Mouse (Mus musculus) limb, embryonic 10.5 days (tissue): ENCODE measurements around the gene Sstr3. TPM values are rescaled to one million over a fixed set of nuclear protein-coding genes. Genes with fewer than 3 reads are reported as not detected.

Experiments used
- DNase-seq: peaks from one replicate; pipeline ENCODE4 v3.0.0-alpha.2; 2017; ENCODE audit warnings: low spot score
- H3K27ac ChIP-seq: fragments of 300-500 bp; sonication (generic); 2 replicates; pipeline ENCODE4 v1.5.1; 2016; ENCODE audit warnings: mild to moderate bottlenecking
- H3K27me3 ChIP-seq: fragments of 300-500 bp; sonication (generic); 2 replicates; pipeline ENCODE4 v1.6.1; 2016; ENCODE audit warnings: low read depth, mild to moderate bottlenecking; ENCODE audit not compliant: poor library complexity, severe bottlenecking
- H3K36me3 ChIP-seq: fragments of 300-500 bp; sonication (generic); 2 replicates; pipeline ENCODE4 v1.6.1; 2016; ENCODE audit warnings: mild to moderate bottlenecking, moderate library complexity
- H3K4me1 ChIP-seq: fragments of 300-500 bp; sonication (generic); 2 replicates; pipeline ENCODE4 v1.6.1; 2016
- H3K4me3 ChIP-seq: fragments of 300-500 bp; sonication (generic); 2 replicates; pipeline ENCODE4 v1.5.1; 2016; ENCODE audit warnings: mild to moderate bottlenecking, moderate library complexity
- H3K9me3 ChIP-seq: fragments of 300-500 bp; sonication (generic); replicated peaks from 2 replicates; pipeline ENCODE4 v1.6.1; 2016; ENCODE audit warnings: mild to moderate bottlenecking
- WGBS: fragments of 180-500 bp; shearing (Covaris S2); methylation state at CpG from one replicate; pipeline ENCODE4 v1.1.7; 2016; 5-methylcytosine and 5-hydroxymethylcytosine counted together
- polyA plus RNA-seq: library from polyadenylated mRNA; unstranded; fragments of >200 nt; fragmentation: Nextera tagmentation; extraction: Ambion mirVana; gene quantifications from 2 replicates; pipeline ENCODE4 v1.2.1, GENCODE M21; 2016

The Sstr3 gene
- polyA plus RNA-seq, 1 experiment from 2014 or later: not detected

DNA sequence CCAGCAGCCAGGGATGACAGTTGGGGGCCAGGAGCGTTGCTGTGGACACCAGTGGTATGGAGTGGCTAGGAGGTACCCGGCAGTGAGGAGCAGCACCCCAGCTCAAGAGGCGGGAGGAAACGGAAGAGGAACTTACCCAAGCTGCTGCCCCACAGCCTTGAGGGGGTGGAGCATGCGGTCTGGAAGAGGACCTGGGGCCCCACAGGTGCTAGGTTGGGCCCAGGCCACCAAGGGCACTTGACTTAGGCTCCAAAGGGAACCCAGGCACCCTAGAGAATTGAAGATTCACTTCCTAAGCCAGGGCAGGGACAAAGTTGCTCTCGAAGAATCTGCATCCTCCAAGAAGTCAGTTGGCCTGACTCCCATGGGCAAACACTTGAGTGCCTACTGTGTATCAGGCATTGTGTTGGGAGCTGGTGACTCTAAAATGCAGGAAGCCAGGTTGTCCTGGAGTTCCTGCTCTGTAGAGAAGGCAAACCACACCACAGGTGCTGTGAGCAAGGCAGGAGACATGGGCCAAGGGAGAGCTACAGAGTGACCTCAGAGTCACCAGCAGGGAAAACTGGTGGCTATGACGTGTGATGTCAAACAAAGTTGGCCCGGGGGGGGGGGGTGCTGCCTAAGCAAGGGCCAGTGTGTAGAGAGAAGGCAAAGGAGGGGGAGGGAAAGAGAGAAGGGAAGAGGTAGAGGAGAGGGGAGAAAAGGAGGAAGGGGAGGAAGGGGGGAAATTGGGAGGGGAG is 28.3 kb upstream of the Sstr3 start, which contains the start of gene Rac2:
Gene Rac2 (minus strand): TSS at position 126 of the 740 bp plus-strand sequence.
- Histone ChIP-seq H3K9me3 (no peaks in the 10 kb centered on the region), H3K27ac (peak within 1 kb of the TSS; percentile 6; the same call in 1 of the 2 replicates), H3K4me1 (no peaks in the 10 kb centered on the region), H3K4me3 (no peak within 1 kb of the TSS), H3K27me3 (no peaks in the 10 kb centered on the region), H3K36me3 (no peaks in the 10 kb centered on the region)
- DNase-seq: no peak
- 77% methylated on average over 8 of the region's 8 CpGs for WGBS

DNA sequence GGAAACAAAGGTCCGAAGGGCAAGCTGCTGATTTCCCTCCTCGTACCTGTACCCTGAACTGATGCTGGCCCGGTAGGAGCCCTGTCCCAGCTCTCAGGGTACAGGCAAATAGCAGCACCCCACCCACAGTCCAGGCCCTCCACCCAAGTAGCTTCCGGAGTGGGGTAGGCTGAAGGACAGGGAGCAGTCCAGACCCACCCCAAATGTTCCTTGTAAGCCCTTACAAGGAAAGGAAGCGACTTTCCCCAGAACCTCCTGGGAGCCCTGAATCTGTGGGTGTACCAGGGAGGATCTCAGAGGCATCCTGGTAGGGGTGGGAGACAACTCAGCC is 27.8 kb upstream of the Sstr3 start:
- Histone ChIP-seq H3K4me1 (no peaks in the 10 kb centered on the region), H3K9me3 (no peaks in the 10 kb centered on the region), H3K4me3 (no peak overlapping the region), H3K27me3 (no peaks in the 10 kb centered on the region), H3K27ac (peak overlapping the region; percentile 6; the same call in 1 of the 2 replicates), H3K36me3 (no peaks in the 10 kb centered on the region)
- WGBS: 85% methylated on average over 5 of the region's 5 CpGs
- no peak for DNase-seq

DNA sequence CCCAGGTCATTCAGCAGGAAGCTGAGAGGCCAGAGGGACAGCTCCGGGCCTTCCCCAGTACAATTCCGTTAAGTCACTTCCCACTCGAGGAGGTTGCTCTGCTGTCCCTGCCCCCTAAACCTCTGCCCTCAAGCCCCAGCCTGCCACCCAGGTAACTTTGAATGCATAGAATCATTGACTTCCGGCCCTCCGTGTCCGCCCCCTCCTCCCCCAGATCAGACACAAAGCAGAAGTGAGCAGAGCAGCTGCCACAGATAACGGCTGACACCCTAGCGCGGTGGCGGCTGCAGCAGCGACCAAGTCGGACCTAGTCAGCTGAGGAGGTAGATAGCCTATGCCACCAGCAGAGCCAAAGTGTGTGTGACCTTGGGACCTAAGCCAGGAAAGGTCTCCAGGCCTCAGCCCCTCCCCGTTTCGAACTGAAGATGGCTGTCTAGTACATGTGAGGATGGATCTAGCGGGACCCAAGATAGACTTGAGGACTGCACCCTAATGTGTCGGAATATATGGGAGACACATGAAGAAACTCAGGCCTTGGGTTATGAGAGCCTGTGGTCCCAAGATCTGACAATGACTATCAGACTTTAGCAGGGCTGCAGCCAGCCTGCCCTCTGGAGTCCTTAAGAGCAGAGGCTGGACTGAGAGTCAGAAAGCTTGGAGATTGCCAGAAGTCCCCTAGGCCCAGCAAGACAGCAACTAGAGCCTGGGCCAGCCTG is 27.2 kb upstream of the Sstr3 start:
- Histone ChIP-seq H3K27ac (0 out of 2 replicates have a peak overlapping the region, but pooled peaks have one; percentile 6), H3K4me3 (no peak overlapping the region)
- no peak for DNase-seq

DNA sequence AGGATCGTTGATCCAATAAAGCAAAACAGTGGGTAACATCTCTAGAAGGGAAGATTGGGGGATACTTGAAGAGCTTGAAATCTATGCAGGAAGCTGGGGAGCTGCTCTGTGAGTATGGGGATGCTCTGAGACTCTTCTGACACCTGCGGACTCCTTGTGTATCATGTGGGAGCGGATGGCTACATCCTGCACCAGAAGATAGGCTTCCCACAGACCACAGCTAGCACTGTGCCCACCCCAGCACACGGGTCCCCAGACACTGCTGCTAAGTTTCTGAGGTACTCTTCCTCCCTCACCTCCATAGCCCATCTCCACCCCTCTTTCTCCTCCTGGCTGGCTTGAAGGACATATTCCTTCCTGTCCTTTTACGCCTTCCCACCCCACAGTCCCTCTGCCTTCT is 25.7 kb upstream of the Sstr3 start:
- H3K4me3 ChIP-seq: no peak overlapping the region
- WGBS: 93% methylated on average over 5 of the region's 5 CpGs

More for the DNA sequence above, 27.2 kb upstream of the Sstr3 start:
- H3K4me1 ChIP-seq: no peaks in the 10 kb centered on the region
- H3K9me3 ChIP-seq: no peaks in the 10 kb centered on the region
- no peaks in the 10 kb centered on the region for H3K27me3 ChIP-seq
- 64% methylated on average over 16 of the region's 16 CpGs for WGBS
- H3K36me3 ChIP-seq: no peaks in the 10 kb centered on the region

DNA sequence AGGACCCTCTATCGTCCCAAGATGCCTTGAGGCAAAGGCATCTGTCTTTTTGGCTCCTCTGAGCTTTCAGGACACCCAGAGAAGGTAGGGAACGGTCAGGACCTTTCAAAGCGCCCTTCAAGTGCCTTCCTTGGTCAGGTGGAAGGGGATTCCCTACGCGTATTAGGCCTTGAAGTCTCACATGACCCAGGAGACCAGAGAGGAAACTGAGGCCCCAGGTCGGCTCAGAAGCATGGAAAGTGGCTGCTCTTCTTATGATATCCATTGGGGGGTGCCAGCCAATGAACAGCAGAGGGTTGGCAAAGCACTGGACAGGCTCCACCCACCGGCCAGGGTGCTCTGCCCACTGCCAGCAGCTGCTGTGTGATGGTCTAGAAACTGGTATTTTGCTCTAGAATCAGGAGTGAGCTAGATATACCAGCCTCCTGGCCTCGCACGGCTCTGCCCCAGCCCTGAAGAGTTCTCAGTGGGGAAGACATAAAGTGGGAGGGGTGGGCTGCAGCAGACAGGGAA is 23.2 kb upstream of the Sstr3 start:
- Histone ChIP-seq H3K27ac (no peak overlapping the region), H3K36me3 (no peaks in the 10 kb centered on the region), H3K4me3 (no peak overlapping the region), H3K9me3 (no peaks in the 10 kb centered on the region), H3K4me1 (no peaks in the 10 kb centered on the region), H3K27me3 (no peaks in the 10 kb centered on the region)
- DNase-seq: no peak
- 72% methylated on average over 9 of the region's 9 CpGs for WGBS

More for the DNA sequence above, 25.7 kb upstream of the Sstr3 start:
- DNase-seq: no peak
- H3K27ac ChIP-seq: no peak overlapping the region
- no peaks in the 10 kb centered on the region for H3K9me3 ChIP-seq
- no peaks in the 10 kb centered on the region for H3K27me3 ChIP-seq
- no peaks in the 10 kb centered on the region for H3K4me1 ChIP-seq
- H3K36me3 ChIP-seq: no peaks in the 10 kb centered on the region

DNA sequence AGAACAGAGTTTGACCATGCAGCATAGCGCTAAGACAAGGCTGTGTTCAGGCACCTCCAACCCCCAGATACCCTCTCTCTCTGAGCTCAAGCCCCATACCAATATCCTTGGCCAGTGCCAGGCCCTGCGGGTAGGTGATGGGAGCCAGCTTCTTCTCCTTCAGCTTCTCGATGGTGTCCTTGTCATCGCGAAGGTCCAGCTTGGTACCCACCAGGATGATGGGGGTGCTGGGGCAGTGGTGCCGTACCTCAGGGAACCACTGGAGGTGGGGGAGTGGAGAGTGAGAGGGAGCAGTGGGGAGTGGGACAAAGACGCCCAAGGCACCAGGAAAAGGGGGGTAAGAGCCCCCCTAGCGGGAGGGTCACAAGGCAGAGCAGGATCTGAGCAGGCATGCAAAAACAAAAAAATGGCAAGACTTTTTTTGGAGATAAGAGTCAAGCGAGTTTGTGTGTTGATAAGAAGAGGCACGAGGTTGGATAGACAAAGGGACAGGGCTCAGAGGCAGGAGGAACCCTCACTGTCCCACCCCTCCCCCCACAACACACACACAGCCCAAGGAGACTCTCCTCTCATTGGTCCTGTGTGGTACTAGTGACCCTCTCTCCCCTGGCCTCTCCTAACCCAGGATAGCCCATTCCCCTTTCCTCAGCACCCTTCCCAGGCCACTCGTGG is 20.4 kb upstream of the Sstr3 start:
- 77% methylated on average over 11 of the region's 11 CpGs for WGBS
- no peak overlapping the region for H3K4me3 ChIP-seq
- no peaks in the 10 kb centered on the region for H3K9me3 ChIP-seq
- no peak for DNase-seq
- no peaks in the 10 kb centered on the region for H3K4me1 ChIP-seq
- H3K27me3 ChIP-seq: no peaks in the 10 kb centered on the region
- H3K36me3 ChIP-seq: no peaks in the 10 kb centered on the region
- 0 out of 2 replicates have a peak overlapping the region, but pooled peaks have one; percentile 32 for H3K27ac ChIP-seq

DNA sequence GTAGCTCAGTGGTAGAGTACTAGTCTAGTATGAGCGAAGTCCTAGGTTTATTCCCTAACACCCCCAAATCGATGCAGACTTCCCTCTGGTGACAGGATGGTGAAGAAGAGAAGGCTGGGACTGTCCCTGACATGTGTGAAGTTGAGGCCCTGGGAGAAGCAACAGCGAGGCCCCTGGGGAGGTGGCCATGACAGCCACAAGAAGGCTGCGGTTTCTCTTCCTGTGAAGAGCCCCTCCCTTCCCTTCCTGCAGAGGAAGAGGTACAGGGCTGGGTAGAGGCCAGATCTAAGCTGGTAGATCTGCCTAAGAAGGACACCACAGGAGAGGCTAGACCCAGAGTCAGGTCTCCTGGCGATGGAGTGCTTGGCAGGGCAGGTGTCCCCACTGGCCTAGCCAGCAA is 19.5 kb upstream of the Sstr3 start:
- DNase-seq: no peak
- Histone ChIP-seq H3K9me3 (no peaks in the 10 kb centered on the region), H3K4me1 (no peaks in the 10 kb centered on the region), H3K27ac (no peak overlapping the region), H3K27me3 (no peaks in the 10 kb centered on the region), H3K4me3 (no peak overlapping the region), H3K36me3 (no peaks in the 10 kb centered on the region)
- WGBS: 80% methylated on average over 5 of the region's 5 CpGs

DNA sequence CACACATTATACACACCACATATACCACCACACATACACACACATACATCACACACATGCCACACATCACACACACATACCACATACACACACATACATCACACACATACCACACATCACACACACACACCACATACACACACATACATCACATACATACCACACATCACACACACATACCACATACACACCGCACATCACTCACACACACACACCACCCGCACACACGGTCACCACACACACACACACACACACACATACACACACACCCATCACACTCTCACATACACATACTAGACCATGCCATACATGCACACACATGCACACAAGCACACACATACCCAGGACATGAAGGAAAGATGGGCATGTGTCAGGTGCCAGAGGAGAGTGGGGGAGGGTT is 18.9 kb upstream of the Sstr3 start:
- Histone ChIP-seq H3K9me3 (no peaks in the 10 kb centered on the region), H3K27ac (no peak overlapping the region), H3K27me3 (no peaks in the 10 kb centered on the region), H3K4me1 (0 out of 2 replicates have a peak, but pooled peaks cover 4% of the 10 kb centered on the region), H3K36me3 (no peaks in the 10 kb centered on the region), H3K4me3 (no peak overlapping the region)
- WGBS: 92% methylated on average over 3 of the region's 3 CpGs
- no peak for DNase-seq

DNA sequence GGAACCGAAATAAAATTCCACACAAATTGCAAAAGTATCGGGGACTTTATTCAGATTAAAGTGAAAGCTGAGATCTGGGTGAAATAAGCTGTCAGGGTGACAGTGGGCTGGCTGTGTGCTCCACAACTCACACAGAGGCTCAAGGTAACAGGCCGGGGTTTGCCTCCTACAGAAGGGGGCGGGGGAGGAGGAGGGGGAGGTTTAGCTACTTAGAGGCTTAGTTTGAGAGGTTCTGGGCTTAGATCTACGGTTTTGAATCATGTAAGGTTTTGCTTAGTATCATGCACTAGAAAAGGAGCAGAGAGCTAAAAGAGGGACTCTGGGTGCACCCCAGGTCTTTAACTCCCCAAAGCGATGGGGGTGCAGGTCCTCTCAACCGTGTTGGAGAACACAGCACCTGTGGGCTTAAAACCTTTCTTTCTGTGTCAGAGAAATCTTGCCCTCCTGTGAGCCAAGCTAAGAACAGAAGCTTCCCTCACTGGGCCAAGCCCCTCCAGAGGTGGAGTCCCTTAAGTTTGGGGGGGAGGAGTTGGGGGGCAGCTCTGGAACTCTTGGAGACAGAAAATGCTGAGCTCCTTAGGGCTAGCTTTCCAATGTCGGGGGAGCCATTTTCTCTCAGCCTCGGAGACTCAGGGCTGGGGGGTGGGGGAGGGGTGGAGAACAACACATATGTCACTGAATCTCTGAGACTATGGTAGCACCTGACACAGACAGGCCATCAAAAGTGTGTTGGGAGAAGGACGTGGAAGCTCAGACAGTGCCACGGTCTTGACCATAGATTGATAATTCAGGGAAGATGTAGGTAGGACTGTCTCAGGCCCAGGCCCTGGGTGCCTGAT is 14.9 kb upstream of the Sstr3 start:
- Histone ChIP-seq H3K27ac (no peak overlapping the region), H3K36me3 (no peaks in the 10 kb centered on the region), H3K4me3 (no peak overlapping the region), H3K27me3 (no peaks in the 10 kb centered on the region), H3K4me1 (0 out of 2 replicates have a peak, but pooled peaks cover 10% of the 10 kb centered on the region), H3K9me3 (no peaks in the 10 kb centered on the region)
- WGBS: 64% methylated on average over 11 of the region's 11 CpGs
- no peak for DNase-seq

DNA sequence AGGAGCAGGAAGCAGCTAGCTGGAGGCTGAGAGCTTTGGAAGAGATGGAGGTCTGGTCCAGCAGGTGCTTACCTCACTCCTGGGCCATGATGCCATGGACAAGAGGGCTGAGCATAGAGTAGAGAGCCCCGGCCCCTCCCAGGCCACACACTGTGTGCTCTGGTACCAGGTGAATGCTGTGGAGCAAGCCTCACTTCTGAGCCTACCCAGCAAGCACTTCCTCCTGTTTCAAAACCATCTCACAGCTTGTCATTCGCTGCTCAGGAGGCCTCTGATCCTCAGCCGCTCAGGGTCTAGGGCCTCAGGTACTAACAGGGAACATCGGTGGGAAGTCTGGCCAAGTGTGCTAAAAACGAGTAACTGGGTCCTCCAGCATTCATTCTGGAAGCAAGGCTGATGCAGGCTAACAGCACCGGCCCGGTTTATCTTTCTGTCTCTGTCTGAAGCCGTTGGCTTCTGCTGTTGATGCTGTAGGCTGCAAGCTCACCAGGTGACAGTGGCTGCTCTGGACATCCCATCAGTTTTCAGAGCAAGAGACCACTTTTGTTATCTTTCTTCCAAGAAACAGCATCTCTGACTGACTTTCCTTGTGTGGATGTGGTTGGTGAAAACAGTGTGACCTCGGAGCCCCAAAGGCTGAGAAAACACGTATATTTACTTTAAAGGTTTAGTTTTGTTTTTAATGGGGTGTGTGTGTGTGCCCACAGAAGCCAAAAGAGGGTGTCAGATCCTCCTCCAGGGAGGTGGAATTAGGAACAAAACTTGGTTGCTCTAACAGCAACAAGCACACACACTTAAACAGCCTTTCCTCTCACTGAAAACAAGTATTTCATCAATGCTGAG is 13.4 kb upstream of the Sstr3 start:
- H3K9me3 ChIP-seq: no peaks in the 10 kb centered on the region
- H3K27ac ChIP-seq: no peak overlapping the region
- H3K4me1 ChIP-seq: 0 out of 2 replicates have a peak, but pooled peaks cover 10% of the 10 kb centered on the region
- H3K36me3 ChIP-seq: no peaks in the 10 kb centered on the region
- WGBS: 70% methylated on average over 10 of the region's 10 CpGs
- H3K27me3 ChIP-seq: no peaks in the 10 kb centered on the region
- H3K4me3 ChIP-seq: no peak overlapping the region
- DNase-seq: no peak

DNA sequence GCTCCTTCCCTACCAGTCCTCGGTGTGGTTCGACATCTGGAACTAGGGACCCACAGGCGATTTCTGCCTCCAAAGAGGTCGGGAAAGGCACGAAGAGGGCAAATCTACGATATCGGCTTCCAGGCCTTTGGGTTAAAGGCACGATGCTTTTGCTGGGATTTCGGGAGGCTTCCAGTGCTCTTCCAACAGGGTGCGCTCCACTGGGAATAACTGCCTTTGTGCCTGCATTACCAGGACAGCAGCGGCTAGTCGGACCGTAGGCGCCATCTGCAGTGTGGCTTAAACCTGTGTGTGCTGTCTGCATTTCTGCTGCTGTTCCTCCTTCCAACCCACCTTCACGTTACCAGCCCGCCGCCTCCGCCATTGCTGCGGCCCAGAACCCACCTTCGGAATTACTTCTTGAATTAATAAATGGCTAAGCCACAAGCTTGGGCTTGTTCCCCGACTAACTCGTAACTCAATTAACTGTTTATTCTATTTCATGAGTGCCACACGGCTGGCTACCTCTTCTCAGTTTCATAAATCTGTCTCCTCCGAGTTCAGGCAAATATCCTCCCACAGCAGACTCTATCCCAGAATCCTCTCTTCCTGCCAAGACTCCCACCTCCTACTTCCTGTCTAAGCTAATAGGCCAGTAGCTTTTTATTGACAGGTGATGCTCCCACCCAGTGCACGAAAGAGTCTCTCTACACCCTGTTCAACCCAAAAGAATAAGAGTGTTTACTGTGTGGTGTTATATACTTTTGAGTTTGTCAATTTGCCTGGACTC is 10.2 kb upstream of the Sstr3 start:
- Histone ChIP-seq H3K9me3 (no peaks in the 10 kb centered on the region), H3K36me3 (no peaks in the 10 kb centered on the region), H3K27me3 (no peaks in the 10 kb centered on the region), H3K4me1 (0 out of 2 replicates have a peak, but pooled peaks cover 10% of the 10 kb centered on the region), H3K27ac (no peak overlapping the region), H3K4me3 (no peak overlapping the region)
- 64% methylated on average over 25 of the region's 25 CpGs for WGBS
- no peak for DNase-seq
